ENCODE assay signal across 16 mouse cellular contexts in genomic region chr9:65771011-65771664, GRCm38 (mm10).
"Had no signal": no experiment of that assay in that cellular context is flagged by ENCODE, and none has a peak within 500 bp of the region (broad histone marks: within the 10 kb centered on the region; RNA-seq: fewer than 3 reads in every experiment).

No protein-coding gene starts in this region.

- H3K27ac ChIP-seq: kidney, postnatal 0 days; limb, embryonic 12.5 days; liver, embryonic 13.5 days; lung, embryonic 15.5 days; macrophage; midbrain, embryonic 12.5 days; neural tube, embryonic 15.5 days had no signal

- H3K27me3 ChIP-seq: limb, embryonic 12.5 days; liver, embryonic 13.5 days; lung, embryonic 15.5 days; midbrain, embryonic 12.5 days; neural tube, embryonic 15.5 days had no signal

- H3K36me3 ChIP-seq: lung, embryonic 15.5 days; neural tube, embryonic 15.5 days had no signal

- DNase-seq: kidney, postnatal 36 days; layer of hippocampus, adult 9-11 months; layer of hippocampus, postnatal 36 days; liver; liver, embryonic 13.5 days; liver, postnatal 0 days; lung, postnatal 14 days; right cerebral cortex, postnatal 14 days; thymus, postnatal 36 days had no signal

- H3K4me2 ChIP-seq: limb, embryonic 12.5 days; liver, embryonic 13.5 days; lung, embryonic 15.5 days; midbrain, embryonic 12.5 days; neural tube, embryonic 15.5 days had no signal

- ATAC-seq: liver, postnatal 0 days had no signal

- H3K4me3 ChIP-seq: limb, embryonic 12.5 days; liver, embryonic 13.5 days; lung, embryonic 15.5 days; midbrain, embryonic 12.5 days; myocyte; neural tube, embryonic 15.5 days had no signal

- H3K9ac ChIP-seq: limb, embryonic 12.5 days; liver, embryonic 13.5 days; liver, postnatal 0 days; lung, embryonic 15.5 days; midbrain, embryonic 12.5 days; neural tube, embryonic 15.5 days had no signal

- H3K9me3 ChIP-seq: liver, embryonic 13.5 days; lung, embryonic 15.5 days; midbrain, embryonic 12.5 days; neural tube, embryonic 15.5 days had no signal
